Mouse (Mus musculus) mesoderm, embryonic 11.5 days (tissue): ENCODE measurements around the gene Slc25a35.
A peak's percentile ranks its signal among the peaks of the same experiment; 100 is the strongest.
"Not testable (repeated sequence)": the region's sequence is repeated elsewhere in the genome, so short reads cannot be mapped to it uniquely, and the experiment has no call there.

Experiments
- DNase-seq: peaks from one replicate; pipeline ENCODE4 v3.0.0-alpha.2; 2012; ENCODE audit warnings: low read depth, low spot score

Gene Slc25a35

GRCm38 (mm10) chr11:69006575-69006974 lies 38.6 kb downstream of the Slc25a35 start:
- DNase-seq, result not testable (repeated sequence)

GRCm38 (mm10) chr11:69008182-69009121 lies 40.5 kb downstream of the Slc25a35 start, which contains the start of gene Pfas:
Pfas (minus strand) TSS chr11:69008460.
- peak; percentile 94 for DNase-seq

GRCm38 (mm10) chr11:69009508-69009907 lies 41.6 kb downstream of the Slc25a35 start:
- no peak for DNase-seq

GRCm38 (mm10) chr11:69010400-69011323 lies 42.7 kb downstream of the Slc25a35 start:
- no peak for DNase-seq

- DNase-seq, result not testable (repeated sequence)
Measured at GRCm38 (mm10) chr11:69011445-69011844, 43.5 kb downstream of the Slc25a35 start.

- DNase-seq, result peak; percentile 88
Measured at GRCm38 (mm10) chr11:69012071-69012601, 44.2 kb downstream of the Slc25a35 start.

GRCm38 (mm10) chr11:69015644-69016441 lies 47.9 kb downstream of the Slc25a35 start, which contains the start of gene Ctc1:
Ctc1 (plus strand) TSS chr11:69015911.
- DNase-seq, result peak; percentile 96

GRCm38 (mm10) chr11:69016755-69017154 lies 48.8 kb downstream of the Slc25a35 start:
- DNase-seq, result no peak

GRCm38 (mm10) chr11:69020691-69021090 lies 52.8 kb downstream of the Slc25a35 start:
- DNase-seq, result no peak
